Mouse (Mus musculus): Measurements from ENCODE around the gene Fgfbp3.
"Not testable (repeated sequence)": the region's sequence is repeated elsewhere in the genome, so short reads cannot be mapped to it uniquely, and the experiment has no call there.

Gene Fgfbp3

DNA sequence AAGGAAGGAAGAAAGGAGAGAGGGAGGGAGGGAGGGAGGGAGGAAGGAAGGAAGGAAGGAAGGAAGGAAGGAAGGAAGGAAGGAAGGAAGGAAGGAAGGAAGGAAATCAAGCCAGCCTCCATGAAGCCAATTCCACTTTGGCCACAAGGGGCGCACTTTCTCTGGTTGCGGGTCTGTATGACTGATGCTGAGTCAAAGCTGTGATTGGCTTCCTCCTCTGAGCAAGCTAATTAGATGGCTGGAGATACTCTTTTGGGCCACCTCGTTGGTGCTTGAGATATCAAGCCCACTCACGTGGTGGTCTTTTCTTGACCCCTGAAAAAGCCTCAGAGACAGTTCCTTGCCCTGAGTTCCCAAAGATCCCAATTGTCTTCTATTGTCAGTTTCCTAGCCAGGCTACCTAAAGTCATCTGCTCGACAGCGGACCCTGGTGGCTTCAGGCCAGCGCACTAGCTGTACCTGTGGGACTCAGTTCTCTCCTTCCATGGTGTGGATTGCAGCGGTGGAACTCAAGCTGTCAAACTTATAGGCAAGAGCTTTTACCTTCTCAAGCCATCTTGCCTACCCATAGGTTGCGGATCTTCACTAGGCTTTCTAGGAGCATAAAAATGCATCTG, 9.6 kb downstream of the Fgfbp3 start:
- peak; percentile 60 to 74 for DNase-seq

DNA sequence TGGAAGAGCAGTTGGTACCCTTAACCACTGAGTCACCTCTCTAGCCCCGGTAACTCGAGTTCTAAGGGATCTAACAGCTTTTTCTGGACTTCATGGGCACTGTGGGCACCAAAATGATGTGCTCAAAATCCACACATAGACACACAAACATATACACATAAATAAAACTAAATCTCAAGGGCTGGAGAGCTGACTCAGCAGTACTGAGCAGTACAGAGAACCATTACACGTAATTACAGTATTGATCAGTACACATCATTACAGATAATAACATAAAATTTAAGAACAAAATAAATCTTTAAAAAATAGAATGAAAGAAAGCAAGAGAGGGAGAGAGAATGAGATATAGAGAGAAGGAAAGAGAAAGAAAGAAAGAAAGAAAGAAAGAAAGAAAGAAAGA, 10.3 kb downstream of the Fgfbp3 start:
- DNase-seq = no peak

DNA sequence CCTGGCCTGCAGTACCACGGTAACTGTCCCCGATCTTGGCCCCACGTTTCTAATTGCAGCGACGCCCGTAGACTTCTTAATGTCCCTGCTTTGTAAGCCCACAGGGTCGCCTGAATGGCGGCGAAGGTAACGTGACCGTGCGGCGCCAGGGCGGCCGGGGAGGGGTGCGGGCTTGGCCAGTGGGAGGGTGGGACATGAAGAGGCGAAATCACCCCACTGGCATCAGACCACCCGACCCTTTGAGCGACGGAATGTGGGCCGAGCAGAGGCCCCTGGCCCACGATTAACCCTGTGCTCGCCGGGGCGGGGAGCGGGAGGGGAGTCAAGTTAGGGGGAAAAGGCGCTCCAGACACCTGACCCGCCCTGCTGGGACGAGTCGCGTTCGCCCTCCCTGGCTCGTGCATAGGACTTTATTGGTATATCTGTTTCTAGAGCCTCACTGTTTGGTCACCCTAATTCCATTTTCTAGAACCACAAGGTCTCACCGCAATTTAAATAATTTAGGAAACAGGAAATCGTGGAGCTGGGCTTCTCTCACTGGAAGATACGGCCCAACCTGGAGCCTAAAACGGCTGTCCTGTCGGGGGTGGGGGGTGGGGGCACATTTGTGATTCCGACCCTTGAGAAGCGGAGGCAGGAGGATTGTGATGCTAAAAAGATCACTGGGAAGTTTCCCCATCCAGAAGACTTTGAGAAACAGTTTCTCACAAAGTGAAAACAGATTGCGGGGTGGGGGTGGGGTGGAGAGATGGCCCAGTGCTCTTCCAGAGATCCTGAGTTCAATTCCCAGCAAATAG, 15.0 kb downstream of the Fgfbp3 start:
- peak; percentile 44 to 53 for DNase-seq

DNA sequence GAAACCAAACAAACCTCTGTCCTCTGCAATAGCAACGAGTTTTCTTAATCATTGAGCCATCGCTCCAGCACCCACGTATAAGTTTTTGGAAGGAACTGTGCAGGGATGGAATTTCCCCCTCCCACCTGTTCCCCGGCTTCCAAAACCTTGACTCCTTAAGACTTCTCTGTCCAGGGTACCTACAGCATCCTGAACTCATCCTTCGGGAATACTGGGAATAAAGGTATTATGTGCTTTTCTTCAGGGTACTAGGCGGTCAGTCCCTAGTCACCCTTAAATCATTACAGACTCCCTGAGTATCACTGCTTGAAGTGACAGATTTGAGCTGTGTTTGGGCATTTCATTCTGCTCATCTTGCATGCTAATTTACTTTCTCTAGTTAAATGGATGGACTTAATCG, 16.0 kb downstream of the Fgfbp3 start:
- no peak for DNase-seq

DNA sequence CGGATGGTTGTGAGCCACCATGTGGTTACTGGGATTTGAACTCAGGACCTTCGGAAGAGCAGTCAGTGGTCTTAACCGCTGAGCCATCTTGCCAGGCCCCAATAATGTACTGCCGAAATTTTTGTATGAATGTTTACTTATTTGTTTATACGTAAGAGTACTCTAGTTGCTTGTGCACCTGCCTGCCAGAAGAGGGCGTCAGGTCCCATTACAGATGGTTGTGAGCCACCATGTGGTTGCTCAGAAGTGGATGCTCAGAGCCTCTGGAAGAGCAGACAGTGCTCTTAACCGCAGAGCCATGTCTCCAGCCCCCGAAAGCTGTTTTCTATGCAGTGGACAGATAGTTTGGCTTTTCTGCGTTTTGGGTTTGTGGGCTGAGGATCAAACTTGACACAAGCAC, 21.6 kb downstream of the Fgfbp3 start:
- peak; percentile 33 to 44 for DNase-seq

DNA sequence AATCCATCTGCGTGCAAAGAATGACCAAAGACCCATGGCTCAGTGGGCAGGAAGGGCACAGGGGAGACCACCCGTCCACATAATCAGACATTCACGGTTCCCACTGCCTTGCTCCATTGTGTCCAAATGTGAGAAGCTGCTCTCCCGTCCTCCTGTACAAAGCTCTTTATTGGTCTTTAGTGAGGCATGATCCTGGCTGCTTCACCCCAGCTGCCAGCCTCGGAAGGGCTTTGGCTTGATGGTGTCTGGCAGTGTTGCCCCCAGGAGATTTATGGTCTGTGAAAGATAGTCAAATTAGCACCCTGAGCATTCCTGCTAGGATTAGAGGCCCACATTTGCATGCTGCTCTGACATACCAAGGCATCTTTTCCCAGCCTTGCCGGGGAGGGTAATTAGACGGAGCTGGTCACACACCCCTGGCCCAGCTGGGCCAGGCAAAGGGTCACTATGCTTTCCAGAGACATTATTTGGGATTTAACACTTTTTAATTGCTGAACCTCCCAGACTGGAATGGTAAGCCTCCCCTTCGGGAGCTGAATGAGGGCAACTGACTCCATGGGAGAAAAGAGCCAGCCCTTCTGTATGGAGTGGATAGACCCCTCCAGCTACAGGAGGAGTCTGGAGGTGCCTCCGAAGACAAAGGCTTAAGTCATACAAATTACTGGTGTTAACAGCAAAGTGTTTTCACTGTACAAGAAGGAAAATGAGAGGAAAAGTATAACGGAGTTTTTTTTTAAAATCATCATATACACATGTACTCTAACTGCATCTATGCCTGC, 22.4 kb downstream of the Fgfbp3 start:
- no peak for DNase-seq

DNA sequence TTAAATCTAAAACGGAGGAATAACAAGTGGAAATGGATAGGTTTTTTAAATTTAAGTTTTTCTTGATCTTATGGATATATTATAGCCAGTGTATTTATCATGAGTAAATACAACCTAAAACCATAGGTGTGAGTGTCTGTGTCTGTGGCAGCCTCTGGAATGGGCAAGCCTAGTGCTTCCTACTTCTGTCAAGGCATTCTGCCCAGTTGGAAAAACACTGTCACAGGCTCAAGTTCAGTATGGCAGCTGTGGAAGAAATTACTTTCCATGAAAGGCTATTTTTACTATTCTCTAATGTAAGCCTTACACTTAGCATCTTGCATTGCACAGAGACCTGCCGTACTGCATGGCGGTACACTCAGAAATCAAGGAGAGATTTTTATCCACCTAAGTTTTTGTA, 27.7 kb downstream of the Fgfbp3 start:
- no peak for DNase-seq

DNA sequence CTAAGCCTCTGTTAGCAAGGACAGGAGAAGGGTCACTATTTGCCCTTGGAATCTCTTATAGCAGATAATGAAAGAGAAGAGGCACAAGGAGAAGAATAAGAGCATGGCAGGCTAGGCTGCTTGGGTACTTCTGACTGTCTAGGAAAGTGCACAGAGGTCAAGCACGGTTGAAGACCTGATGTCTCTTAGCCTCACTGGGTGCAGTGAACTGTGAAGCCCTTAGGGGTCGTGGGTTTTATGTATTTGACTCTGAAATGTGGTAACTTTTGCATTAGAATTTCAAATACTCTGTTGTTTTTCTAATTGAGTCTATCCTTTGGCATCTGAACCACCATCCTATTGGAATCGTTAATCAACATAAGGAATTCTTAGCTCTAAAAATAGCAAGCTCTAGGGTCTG, 31.7 kb downstream of the Fgfbp3 start:
- DNase-seq = no peak

DNA sequence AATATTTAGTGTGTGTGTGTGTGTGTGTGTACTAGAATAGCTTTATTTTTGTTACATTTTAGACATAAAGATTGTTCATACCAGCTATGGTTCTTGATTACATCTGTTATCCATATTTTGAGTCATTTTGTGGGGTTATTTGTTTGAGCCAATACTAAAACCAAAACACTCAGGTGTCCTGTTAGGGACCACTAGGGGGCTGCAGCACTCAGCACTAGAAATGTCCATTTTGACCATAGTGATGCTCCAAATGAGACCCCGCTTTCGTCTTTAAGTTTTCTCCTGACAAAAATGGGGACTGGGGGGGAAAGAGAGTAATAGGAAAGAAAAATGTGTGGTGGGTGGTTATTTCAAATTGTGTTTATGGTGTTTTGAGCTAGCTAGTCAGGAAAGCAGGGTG, 33.1 kb downstream of the Fgfbp3 start:
- no peak for DNase-seq

DNA sequence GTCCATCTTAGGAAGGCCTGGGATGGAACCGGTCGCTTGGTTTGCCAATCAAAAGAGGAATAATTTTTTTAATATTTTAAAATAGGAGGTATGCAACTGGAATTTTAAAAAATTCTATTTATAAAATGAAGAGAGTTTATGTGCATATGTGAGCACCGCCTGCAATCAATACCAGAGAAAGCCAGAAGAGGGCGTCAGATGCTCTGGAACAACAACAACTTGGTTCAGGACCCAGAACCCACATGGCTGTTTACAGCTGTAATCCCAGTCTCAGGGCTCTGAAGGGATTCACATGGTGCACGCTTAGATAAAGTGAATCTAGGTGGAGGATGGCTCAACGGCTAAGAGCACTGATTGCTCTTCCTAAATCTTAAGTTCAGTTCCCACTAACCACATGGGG, 36.3 kb downstream of the Fgfbp3 start:
- peak in 1 of 2 experiments; percentile 40 for DNase-seq

DNA sequence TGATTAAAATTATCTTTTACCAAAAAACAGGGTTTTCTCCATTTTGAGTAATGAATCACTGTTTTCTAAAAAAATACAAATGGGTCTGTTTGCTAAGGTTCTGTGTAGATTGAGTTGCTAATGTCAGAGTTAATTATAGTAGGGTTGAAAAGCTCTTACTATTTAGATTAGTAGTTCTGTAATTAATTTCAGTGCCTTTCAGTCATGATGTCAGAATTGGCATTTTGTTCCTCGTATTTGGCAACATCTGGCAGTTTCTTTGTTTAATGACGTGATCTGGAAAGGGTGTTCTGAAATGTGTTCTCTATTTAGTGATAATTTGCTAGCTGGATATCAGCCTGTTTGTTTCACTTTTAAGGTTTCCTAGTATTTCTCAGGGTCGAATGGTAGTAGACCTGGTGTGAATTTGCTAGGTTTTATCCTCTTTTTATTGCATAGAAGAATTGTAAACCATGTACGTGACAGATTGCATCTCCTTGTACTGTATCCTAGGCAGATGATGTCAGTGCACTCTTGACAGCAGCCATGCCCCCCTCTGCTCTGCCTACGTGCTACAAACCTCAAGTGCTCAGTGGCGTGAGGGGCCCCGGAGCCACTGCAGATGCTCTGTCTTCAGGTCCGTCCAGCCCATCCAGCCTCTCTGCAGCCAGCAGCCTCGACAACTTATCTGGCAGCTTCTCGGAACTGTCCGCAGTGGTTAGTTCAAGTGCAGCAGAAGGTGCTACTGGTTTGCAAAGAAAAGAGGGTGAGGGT, 40.5 kb downstream of the Fgfbp3 start:
- DNase-seq = no peak

DNA sequence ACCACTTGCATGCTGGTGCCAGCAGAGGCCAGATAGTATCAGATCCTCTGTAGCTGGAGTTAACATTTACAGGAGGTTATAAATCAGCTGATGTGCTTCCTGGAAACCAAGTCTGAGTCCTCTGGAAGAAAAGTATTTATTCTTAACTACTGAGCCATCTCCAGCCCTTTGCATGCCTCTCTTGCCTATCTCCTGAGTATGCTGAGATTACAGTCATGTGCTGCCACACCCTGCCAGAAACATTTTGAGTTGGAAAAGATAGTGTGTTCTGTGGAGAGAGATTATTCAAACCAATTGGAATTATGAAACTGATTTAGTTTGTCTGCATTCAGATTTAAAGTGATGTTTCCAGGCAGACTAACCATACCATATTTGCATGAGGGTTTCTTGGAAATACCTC, 42.1 kb downstream of the Fgfbp3 start:
- no peak for DNase-seq

DNA sequence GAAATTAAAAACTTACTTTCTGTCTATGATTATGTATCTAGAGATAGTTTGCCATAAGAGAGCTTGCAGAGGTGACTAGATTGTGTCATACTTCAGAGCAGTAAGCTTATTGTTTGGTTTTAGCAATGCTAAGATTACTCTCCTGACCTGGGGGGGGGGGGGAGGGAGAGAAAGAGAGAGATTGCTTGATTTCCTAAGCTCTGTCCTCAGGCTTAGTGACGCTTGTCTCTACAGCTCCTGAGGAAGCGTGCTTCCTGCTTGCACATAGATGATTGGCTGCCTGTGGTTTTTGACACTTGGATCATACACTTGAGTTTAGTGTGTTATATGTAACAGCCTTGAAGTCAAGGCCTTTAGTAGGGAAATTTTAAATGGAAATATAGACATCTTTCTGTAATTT, 44.8 kb downstream of the Fgfbp3 start:
- DNase-seq = no peak

DNA sequence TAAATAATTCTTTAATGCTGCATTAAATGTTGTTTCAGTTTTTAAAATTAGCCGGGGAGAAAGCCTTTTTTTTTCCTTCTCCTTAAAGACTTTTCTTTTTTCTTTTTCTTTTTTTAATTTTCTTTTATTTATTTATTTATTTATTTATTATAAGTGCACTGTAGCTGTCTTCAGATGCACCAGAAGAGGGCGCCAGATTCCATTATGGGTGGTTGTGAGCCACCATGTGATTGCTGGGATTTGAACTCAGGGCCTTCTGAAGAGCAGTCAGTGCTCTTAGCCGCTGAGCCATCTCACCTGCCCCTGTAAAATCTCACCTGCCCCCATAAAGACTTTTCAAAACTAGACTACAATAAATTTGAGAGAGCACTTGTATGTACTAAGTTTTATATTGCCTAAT, 50.7 kb downstream of the Fgfbp3 start:
- not testable (repeated sequence) for DNase-seq
